Mouse (Mus musculus) liver, postnatal 0 days (tissue): ENCODE data around the gene Szt2. TPM values are rescaled to one million over a fixed set of nuclear protein-coding genes. Genes with fewer than 3 reads are reported as not detected.
A peak's percentile ranks its signal among the peaks of the same experiment; 100 is the strongest.

Source experiments
- ATAC-seq: fragments of 200-750 bp; cut with Nextera tagmentation; 2 replicates; pipeline ENCODE4 v1.8.0; 2017; ENCODE audit warnings: mild to moderate bottlenecking, moderate library complexity
- DNase-seq: peaks from one replicate; pipeline ENCODE4 v3.0.0-alpha.2; 2016
- H3K27ac ChIP-seq: fragments of 300-500 bp; sonication (generic); 2 replicates; pipeline ENCODE4 v1.5.1; 2014; ENCODE audit warnings: antibody characterized with exemption, moderate library complexity, mild to moderate bottlenecking, low read depth
- H3K27me3 ChIP-seq: fragments of 300-500 bp; sonication (generic); 2 replicates; pipeline ENCODE4 v1.6.1; 2014; ENCODE audit warnings: low read length, control low read depth, mixed read lengths; ENCODE audit not compliant: insufficient read depth
- H3K36me3 ChIP-seq: fragments of 300-500 bp; sonication (generic); replicated peaks from 2 replicates; pipeline ENCODE4 v1.6.1; 2014; ENCODE audit warnings: mild to moderate bottlenecking, control low read depth, low read length, moderate library complexity, mixed read lengths; ENCODE audit not compliant: insufficient read depth
- H3K4me1 ChIP-seq: fragments of 300-500 bp; sonication (generic); 2 replicates; pipeline ENCODE4 v1.6.1; 2014; ENCODE audit warnings: antibody characterized with exemption, mild to moderate bottlenecking, control low read depth; ENCODE audit not compliant: insufficient read depth
- H3K4me2 ChIP-seq: fragments of 300-500 bp; sonication (generic); 2 replicates; pipeline ENCODE4 v1.6.1; 2014; ENCODE audit warnings: low read depth, mild to moderate bottlenecking, low read length, moderate library complexity, mixed read lengths
- H3K4me3 ChIP-seq: fragments of 300-500 bp; sonication (generic); 2 replicates; pipeline ENCODE4 v1.5.1; 2014; ENCODE audit warnings: low read depth, low read length
- H3K9ac ChIP-seq: fragments of 300-500 bp; sonication (generic); replicated peaks from 2 replicates; pipeline ENCODE4 v1.6.1; 2014; ENCODE audit warnings: mild to moderate bottlenecking, moderate library complexity
- H3K9me3 ChIP-seq: fragments of 300-500 bp; sonication (generic); 2 replicates; pipeline ENCODE4 v1.6.1; 2016; ENCODE audit warnings: mild to moderate bottlenecking, control low read depth, low read length, mixed read lengths
- CTCF ChIP-seq: sonication (generic); IDR thresholded peaks from 2 replicates; pipeline ENCODE4 v1.5.1; 2016; ENCODE audit warnings: antibody characterized with exemption, low read depth
- EP300 ChIP-seq: IDR thresholded peaks from 2 replicates; pipeline ENCODE4 v1.6.1; 2016; ENCODE audit warnings: antibody characterized with exemption, low read depth, mild to moderate bottlenecking
- WGBS: fragments of 180-500 bp; shearing (Covaris S2); extraction: QIAGEN DNeasy Blood & Tissue Kit; methylation state at CpG from one replicate; pipeline ENCODE4 v1.1.7; 2014; ENCODE audit not compliant: insufficient replicate concordance; 5-methylcytosine and 5-hydroxymethylcytosine counted together
- polyA plus RNA-seq: library from polyadenylated mRNA; unstranded; fragments of >200 nt; fragmentation: Nextera tagmentation; extraction: Ambion mirVana; gene quantifications from 2 replicates; pipeline ENCODE4 v1.2.1, GENCODE M21; 2015

Szt2 gene
- polyA plus RNA-seq, 1 experiment from 2014 or later: 1.9 TPM

- TF ChIP-seq CTCF (no peak), EP300 (no peak)
- no peaks in the 10 kb centered on the region for H3K9me3 ChIP-seq
- H3K4me3 ChIP-seq: no peak overlapping the region
- ATAC-seq (no peak), DNase-seq (no peak)
- no peak overlapping the region for H3K9ac ChIP-seq
- H3K36me3 ChIP-seq: no peaks in the 10 kb centered on the region
- no peak overlapping the region for H3K27ac ChIP-seq
- H3K27me3 ChIP-seq: no peaks in the 10 kb centered on the region
- 32% methylated on average over 13 of the region's 13 CpGs for WGBS
- no peak overlapping the region for H3K4me2 ChIP-seq
- H3K4me1 ChIP-seq: no peaks in the 10 kb centered on the region
Observed at GRCm38 (mm10) chr4:118347529-118348309, 61.4 kb downstream of the Szt2 start.

- Histone ChIP-seq H3K27me3 (no peaks in the 10 kb centered on the region), H3K4me2 (no peak overlapping the region), H3K4me3 (no peak overlapping the region), H3K36me3 (no peaks in the 10 kb centered on the region), H3K4me1 (no peaks in the 10 kb centered on the region), H3K9ac (no peak overlapping the region), H3K9me3 (no peaks in the 10 kb centered on the region), H3K27ac (no peak overlapping the region)
- TF ChIP-seq EP300 (no peak), CTCF (no peak)
- DNase-seq (no peak), ATAC-seq (no peak)
- WGBS: 83% methylated on average over 3 of the region's 3 CpGs
Observed at GRCm38 (mm10) chr4:118341447-118341846, 67.6 kb downstream of the Szt2 start.

DNA sequence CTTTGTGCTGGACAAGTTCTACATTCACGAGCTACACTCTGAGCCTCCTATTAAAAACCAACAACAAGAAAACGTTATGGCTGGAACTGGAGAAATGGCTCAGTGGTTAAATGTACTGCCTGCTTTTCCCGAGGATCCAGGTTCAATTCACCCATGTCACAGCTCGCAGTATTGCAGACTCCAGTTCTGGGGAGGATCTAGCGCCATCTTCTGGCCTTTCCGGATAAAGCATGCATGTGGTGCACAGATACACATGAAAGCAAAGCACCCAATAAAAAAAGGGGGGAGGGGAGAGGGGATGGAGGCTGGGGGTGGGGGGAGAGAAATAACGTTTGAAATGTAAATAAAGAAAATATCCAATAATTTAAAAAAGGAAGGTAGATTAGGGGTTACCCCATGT lies 72.4 kb downstream of the Szt2 start:
- ATAC-seq: no peak
- H3K4me2 ChIP-seq: no peak overlapping the region
- H3K4me3 ChIP-seq: no peak overlapping the region
- H3K27ac ChIP-seq: no peak overlapping the region
- TF ChIP-seq CTCF (peak; percentile 70), EP300 (no peak)
- peak; percentile 72 for DNase-seq
- 20% methylated on average over 7 of the region's 7 CpGs for WGBS
- H3K9ac ChIP-seq: no peak overlapping the region
- no peaks in the 10 kb centered on the region for H3K36me3 ChIP-seq
- no peaks in the 10 kb centered on the region for H3K4me1 ChIP-seq
- no peaks in the 10 kb centered on the region for H3K9me3 ChIP-seq
- H3K27me3 ChIP-seq: no peaks in the 10 kb centered on the region

- no peak for ATAC-seq
- 72% methylated on average over 4 of the region's 4 CpGs for WGBS
Observed at GRCm38 (mm10) chr4:118335991-118336390, 73.1 kb downstream of the Szt2 start.

DNA sequence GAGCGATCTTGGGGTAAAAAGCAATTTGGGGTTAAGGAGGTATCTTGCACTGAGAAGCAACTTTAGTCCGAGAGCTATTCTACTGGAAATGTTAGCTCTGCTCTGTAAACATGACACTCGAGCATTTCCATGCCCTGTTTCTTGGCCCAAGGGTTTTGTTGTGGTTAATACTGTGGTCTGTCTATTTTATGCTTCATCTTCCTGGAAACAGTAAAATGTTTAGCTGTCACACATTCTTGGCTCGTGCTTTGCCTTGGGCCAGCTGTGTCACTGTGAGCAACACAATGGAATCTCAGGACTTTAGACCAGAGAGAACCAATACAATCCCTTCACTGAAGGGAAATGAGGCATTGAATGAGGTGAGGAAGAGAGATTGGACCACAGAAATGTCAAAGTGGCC lies 77.3 kb downstream of the Szt2 start:
- no peaks in the 10 kb centered on the region for H3K9me3 ChIP-seq
- no peak overlapping the region for H3K27ac ChIP-seq
- ATAC-seq: no peak
- no peak overlapping the region for H3K9ac ChIP-seq
- H3K4me1 ChIP-seq: no peaks in the 10 kb centered on the region
- no peaks in the 10 kb centered on the region for H3K36me3 ChIP-seq
- no peaks in the 10 kb centered on the region for H3K27me3 ChIP-seq
- H3K4me2 ChIP-seq: no peak overlapping the region
- no peak overlapping the region for H3K4me3 ChIP-seq
- 38% methylated on average over 4 of the region's 4 CpGs for WGBS
- no peak for TF ChIP-seq EP300
- TF ChIP-seq CTCF: no peak
- no peak for DNase-seq

More at GRCm38 (mm10) chr4:118335991-118336390, 73.1 kb downstream of the Szt2 start:
- H3K4me1 ChIP-seq: no peaks in the 10 kb centered on the region
- TF ChIP-seq EP300 (no peak), CTCF (no peak)
- no peak for DNase-seq
- no peak overlapping the region for H3K4me2 ChIP-seq
- H3K36me3 ChIP-seq: no peaks in the 10 kb centered on the region
- H3K4me3 ChIP-seq: no peak overlapping the region
- no peak overlapping the region for H3K9ac ChIP-seq
- H3K27me3 ChIP-seq: no peaks in the 10 kb centered on the region
- no peak overlapping the region for H3K27ac ChIP-seq
- no peaks in the 10 kb centered on the region for H3K9me3 ChIP-seq

- H3K9me3 ChIP-seq: no peaks in the 10 kb centered on the region
- TF ChIP-seq CTCF (no peak), EP300 (no peak)
- ATAC-seq (no peak), DNase-seq (no peak)
- H3K27ac ChIP-seq: no peak overlapping the region
- H3K4me3 ChIP-seq: no peak overlapping the region
- no peaks in the 10 kb centered on the region for H3K36me3 ChIP-seq
- H3K9ac ChIP-seq: no peak overlapping the region
- 38% methylated on average over 7 of the region's 7 CpGs for WGBS
- H3K4me1 ChIP-seq: no peaks in the 10 kb centered on the region
- no peak overlapping the region for H3K4me2 ChIP-seq
- no peaks in the 10 kb centered on the region for H3K27me3 ChIP-seq
Observed at GRCm38 (mm10) chr4:118326476-118326875, 82.6 kb downstream of the Szt2 start.

DNA sequence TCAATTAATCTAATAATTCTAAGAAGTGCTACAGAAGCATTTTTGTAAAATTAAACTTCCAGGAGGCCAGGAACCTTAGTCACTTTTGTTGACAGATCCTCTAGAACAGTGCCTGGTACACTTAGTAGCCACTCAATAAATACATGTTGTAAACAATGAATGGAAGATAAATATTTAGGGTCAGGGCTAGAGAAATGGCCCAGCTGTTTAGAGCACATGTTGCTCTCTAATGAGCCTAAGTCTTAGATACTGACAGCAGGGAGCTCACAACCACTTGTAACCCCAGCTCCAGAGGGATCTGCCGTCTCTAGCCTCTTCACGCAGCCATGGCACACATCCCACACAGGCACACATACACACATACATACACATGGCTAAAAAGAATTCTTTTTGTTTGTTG lies 88.4 kb downstream of the Szt2 start:
- WGBS: 77% methylated on average over 2 of the region's 2 CpGs
- Histone ChIP-seq H3K36me3 (no peaks in the 10 kb centered on the region), H3K9me3 (no peaks in the 10 kb centered on the region), H3K9ac (no peak overlapping the region), H3K27me3 (no peaks in the 10 kb centered on the region), H3K27ac (no peak overlapping the region), H3K4me2 (no peak overlapping the region), H3K4me3 (no peak overlapping the region), H3K4me1 (no peaks in the 10 kb centered on the region)
- TF ChIP-seq CTCF: no peak
- no peak for ATAC-seq
- no peak for DNase-seq
